Mouse (Mus musculus): ENCODE measurements around the gene Cacng6.
"Not testable (repeated sequence)": the region's sequence is repeated elsewhere in the genome, so short reads cannot be mapped to it uniquely, and the experiment has no call there.

Cacng6 gene

GRCm38 (mm10) chr7:3423895-3424294 lies at the start of gene Cacng6:
TSS of gene Cacng6 (plus strand) at chr7:3424195.
- no peak for DNase-seq

- peak; percentile 60 for DNase-seq
Measured at GRCm38 (mm10) chr7:3376831-3377230, 47.2 kb upstream of the Cacng6 start.

GRCm38 (mm10) chr7:3382123-3382522 lies 41.9 kb upstream of the Cacng6 start:
- no peak for DNase-seq

GRCm38 (mm10) chr7:3384807-3385319 lies 39.1 kb upstream of the Cacng6 start:
- no peak for DNase-seq

- DNase-seq: no peak
Measured at GRCm38 (mm10) chr7:3386036-3386730, 37.8 kb upstream of the Cacng6 start.

- DNase-seq: no peak
Measured at GRCm38 (mm10) chr7:3387761-3388160, 36.2 kb upstream of the Cacng6 start.

- no peak for DNase-seq
Measured at GRCm38 (mm10) chr7:3388885-3389284, 35.1 kb upstream of the Cacng6 start.

- peak; percentile 87 for DNase-seq
Measured at GRCm38 (mm10) chr7:3389444-3390412, 34.3 kb upstream of the Cacng6 start.

- DNase-seq: no peak
Measured at GRCm38 (mm10) chr7:3390413-3391080, 33.4 kb upstream of the Cacng6 start, which contains the start of gene Cacng8. TSS of gene Cacng8 (plus strand) at chr7:3390683.

- DNase-seq: no peak
Measured at GRCm38 (mm10) chr7:3391081-3391451, 32.9 kb upstream of the Cacng6 start.

GRCm38 (mm10) chr7:3391809-3392208 lies 32.2 kb upstream of the Cacng6 start:
- DNase-seq: peak; percentile 42

GRCm38 (mm10) chr7:3397355-3397754 lies 26.6 kb upstream of the Cacng6 start:
- no peak for DNase-seq

- no peak for DNase-seq
Measured at GRCm38 (mm10) chr7:3397797-3398196, 26.2 kb upstream of the Cacng6 start.

- not testable (repeated sequence) for DNase-seq
Measured at GRCm38 (mm10) chr7:3398363-3398762, 25.6 kb upstream of the Cacng6 start.

- DNase-seq: no peak
Measured at GRCm38 (mm10) chr7:3399937-3400336, 24.1 kb upstream of the Cacng6 start.

GRCm38 (mm10) chr7:3409729-3410520 lies 14.1 kb upstream of the Cacng6 start:
- DNase-seq: no peak

- peak; percentile 48 for DNase-seq
Measured at GRCm38 (mm10) chr7:3411160-3411941, 12.6 kb upstream of the Cacng6 start.

- DNase-seq: peak; percentile 53
Measured at GRCm38 (mm10) chr7:3412036-3412435, 12.0 kb upstream of the Cacng6 start.

GRCm38 (mm10) chr7:3414888-3415287 lies 9.1 kb upstream of the Cacng6 start:
- DNase-seq: peak; percentile 51

GRCm38 (mm10) chr7:3415378-3415777 lies 8.6 kb upstream of the Cacng6 start:
- DNase-seq: peak; percentile 31

GRCm38 (mm10) chr7:3419941-3420340 lies 4.1 kb upstream of the Cacng6 start:
- DNase-seq: no peak
